Mouse (Mus musculus): ENCODE results near the gene Cdk11b.

Cdk11b gene

DNA sequence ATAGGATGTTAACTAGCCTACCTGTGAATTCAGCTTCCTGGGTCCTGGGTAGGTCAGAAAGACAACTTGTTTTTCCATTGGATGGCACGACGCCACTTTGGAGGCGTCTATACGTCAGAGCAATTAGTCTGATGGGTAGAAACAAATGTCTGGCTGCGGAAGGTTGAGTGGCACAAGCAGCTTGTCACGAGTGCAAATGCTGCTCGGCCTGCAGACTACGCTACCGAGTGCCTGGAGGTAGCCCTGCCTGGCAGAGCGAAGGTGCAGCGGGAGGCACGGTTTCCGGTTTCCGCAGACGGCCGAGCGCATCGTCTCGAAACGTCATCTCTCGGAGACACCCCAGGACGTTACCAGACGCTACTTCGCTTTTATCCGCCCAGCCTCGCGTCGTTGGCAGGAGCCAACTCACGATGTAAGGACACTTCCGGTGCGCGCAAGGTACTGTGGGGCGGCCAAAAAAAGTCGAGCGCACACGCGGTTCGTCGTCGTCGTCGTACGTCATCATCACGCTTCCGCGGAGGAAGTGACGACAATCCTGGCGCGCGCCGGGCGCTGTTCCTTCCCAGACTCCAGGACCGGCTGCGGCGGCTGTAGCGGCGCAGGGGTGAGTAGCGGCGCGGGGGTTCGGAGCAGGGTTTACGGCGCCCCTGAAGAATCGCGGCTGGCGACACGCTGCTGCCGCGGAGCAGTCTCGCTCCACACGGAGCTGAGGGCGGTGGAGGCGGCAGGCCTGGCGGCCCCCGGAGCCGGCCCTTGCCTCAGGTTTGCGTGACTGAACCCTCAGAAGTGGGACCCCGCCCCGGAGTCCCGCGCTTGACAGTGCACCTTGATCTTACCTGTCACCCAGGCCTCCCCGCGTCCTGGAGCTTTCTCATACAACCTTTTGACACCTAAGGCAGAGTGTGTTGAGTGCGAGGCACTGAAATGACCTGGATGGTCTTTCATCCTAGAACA lies at the start of gene Cdk11b:
Cdk11b (plus strand) TSS at position 517 of the 954 bp plus-strand sequence.
- peak; percentile 97 for DNase-seq (ENCODE audit: low spot score)

DNA sequence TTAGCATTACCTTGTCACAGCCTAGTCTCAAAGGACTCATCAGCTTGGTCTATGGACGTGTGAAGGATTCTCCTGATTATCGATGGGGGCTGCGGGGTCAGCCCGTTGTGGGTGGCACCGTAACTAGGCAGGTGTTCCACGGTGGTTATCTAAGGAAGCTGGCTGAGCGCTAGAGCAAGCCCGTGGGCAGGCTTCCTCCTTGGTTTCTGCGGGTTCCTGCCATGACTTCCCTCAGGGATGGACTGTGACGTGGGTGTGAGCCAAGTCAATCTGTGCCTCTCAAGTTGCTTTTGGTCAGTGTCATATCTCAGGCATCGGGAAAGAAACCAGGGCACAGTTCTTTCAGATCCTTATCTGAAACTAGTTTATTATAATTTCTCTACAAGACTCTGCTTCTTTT lies 49.7 kb upstream of the Cdk11b start:
- DNase-seq (ENCODE audit: low spot score), result no peak

DNA sequence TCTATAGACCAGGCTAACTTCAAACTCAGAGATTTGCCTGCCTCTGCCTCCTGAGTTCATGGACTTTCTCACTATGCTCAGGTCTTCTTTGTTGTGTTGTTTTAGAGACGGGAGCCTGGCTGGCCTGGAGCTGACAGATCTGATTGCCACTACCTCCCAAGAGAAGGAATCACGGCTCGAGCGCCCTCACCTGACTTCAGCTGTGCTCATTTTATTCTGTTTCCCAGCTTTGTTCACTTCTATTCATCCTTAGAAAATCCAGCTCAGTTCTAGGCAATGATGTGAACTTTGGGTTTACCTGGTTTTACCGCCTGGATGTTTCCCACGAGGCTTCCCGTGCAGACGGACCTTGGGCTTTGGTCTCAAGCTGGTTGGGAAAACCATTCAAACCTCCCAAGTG lies 49.1 kb upstream of the Cdk11b start:
- DNase-seq (ENCODE audit: low spot score), result no peak

DNA sequence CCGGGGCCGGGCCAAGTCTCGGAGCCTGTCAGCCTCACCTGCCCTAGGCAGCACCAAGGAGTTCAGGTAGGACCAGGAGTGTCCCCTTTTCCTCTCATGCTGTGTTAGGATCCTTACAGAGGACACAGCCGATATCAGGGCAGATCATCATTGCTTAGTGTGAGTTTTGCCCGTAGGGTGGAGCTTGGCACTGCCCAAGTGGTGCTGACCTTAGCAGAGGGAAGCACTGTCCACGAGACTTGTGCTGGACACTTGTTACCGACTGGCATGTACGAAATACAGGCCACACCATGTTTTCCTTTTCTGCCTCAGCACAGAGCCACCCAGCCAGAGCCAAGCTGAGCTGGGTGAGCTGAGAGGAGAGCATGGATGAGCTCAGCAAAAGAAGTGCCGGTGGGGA lies 47.5 kb upstream of the Cdk11b start:
- no peak for DNase-seq (ENCODE audit: low spot score)

DNA sequence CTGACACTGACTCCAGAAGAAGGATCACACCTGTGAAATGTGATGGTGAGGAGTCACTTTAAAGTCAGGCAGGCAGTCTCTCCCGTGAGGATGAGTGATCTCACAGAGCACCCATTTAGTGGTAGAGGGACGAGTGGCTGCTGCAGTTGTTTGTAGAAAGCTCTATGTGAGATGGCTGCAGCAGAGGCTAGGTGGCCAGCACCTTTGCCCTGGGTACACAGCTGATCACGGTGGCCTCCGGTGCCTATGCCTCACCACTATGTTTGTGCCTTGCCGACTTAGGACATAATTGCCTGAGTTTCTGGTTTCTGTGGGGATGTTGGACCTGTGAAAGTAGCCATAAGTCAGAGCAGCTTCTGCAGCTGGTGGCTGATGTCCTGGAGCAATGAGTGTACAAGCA lies 46.9 kb upstream of the Cdk11b start:
- no peak for DNase-seq (ENCODE audit: low spot score)

DNA sequence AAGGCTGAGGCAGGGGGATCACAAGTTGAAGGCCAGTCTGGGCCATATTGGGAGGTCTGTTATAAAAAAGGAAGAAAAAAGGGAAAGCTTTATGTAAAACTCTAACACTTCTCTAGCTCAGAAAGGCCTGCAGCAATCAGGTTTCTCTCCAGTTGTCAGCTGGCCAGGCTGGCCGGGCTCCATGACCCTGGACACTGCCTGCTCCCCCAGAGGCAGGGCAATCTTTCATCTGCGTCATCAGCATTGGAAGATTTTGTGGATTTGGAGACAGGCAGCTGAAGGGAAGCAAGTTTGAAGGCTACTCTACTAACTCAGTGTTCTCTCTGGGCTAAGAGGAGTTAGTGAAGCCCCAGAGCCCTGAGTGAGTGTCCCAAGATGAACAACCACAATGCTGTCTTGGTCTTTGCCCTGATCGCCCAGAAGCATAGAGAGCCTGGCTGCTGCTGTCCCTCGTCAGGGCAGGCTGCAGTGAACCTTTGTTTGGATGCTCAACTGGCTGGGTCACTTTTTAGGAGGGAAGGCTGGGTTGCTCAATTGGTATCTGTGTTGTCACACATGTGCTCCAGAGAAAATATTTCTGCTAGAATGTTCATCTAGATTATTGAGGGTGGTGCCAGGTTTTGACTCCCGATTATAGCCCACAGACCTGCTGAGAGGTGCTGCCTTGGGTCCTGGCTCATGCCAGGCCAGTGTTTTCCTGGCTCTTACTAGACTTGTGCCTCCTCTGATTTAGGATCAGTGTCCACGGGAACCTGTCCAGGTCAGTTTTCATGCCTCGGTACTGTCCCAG lies 46.1 kb upstream of the Cdk11b start:
- peak; percentile 75 for DNase-seq (ENCODE audit: low spot score)

DNA sequence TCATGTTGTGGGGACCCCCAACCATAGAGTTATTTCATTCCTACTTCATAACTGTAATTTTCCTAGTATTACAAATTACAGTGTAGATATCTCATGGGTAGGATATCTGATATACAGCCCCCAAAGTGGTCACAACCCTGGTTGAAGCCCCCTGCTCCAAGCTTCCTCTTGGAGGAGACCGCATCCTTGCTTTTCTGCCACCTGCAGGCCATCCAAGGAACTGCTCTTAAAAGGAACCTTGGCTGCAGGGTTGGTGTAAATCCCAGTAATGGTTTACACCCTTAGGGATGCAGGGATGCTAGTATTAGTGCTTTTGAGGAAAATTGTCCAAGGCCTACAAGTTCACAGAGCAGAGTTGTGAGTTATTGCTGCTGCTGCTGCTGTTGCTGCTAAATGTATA lies 44.2 kb upstream of the Cdk11b start:
- no peak for DNase-seq (ENCODE audit: low spot score)

DNA sequence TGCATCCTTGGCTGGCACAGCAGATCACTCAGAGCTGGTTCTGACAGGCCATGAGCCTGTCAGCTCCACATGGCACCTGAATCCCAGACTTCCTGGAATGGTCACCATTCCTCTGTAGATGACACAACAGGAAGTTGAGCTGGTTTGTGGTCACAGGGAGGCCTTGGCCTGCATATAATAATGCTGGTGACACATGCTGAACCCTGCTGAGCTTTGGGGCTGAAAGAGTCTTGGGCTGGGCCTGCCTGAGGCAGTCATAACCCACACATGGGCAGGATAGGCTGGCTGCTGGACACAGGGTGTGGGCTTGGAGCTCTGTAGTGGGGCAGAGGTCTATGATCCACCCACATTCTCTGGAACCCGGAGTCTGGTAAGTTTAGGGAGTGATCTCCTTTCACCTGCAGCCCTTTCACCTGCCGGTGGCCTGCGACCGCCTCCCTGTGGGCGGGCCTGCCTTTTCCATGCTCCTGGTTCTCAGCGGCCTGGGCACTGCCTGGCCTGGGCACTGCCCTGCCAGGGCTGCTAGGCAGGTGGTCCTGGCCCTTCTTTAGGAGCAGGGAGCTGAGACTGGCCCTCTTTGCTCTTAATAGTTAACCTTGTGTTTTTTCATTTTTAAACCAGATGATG lies 42.3 kb upstream of the Cdk11b start:
- no peak for DNase-seq (ENCODE audit: low spot score)

DNA sequence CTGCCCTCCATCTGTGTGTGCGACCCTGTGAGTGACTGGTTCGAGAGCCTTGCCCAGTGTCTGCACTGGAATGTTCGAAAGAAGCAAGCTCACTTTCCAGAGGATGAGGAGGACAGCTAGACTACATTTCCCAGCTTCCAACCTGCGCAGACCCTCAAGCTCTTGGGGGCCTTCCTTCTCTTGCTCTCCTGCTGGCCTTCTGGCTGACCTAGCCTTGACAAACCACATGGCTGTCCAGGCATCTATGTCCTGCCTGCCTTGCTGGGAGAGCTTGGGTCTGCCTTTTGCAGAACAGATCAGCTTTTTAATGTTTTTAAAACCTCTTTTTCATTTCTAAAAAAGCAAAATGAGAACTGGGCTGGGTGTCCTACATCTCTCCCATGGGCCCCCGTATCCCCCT lies 35.3 kb upstream of the Cdk11b start:
- no peak for DNase-seq (ENCODE audit: low spot score)

DNA sequence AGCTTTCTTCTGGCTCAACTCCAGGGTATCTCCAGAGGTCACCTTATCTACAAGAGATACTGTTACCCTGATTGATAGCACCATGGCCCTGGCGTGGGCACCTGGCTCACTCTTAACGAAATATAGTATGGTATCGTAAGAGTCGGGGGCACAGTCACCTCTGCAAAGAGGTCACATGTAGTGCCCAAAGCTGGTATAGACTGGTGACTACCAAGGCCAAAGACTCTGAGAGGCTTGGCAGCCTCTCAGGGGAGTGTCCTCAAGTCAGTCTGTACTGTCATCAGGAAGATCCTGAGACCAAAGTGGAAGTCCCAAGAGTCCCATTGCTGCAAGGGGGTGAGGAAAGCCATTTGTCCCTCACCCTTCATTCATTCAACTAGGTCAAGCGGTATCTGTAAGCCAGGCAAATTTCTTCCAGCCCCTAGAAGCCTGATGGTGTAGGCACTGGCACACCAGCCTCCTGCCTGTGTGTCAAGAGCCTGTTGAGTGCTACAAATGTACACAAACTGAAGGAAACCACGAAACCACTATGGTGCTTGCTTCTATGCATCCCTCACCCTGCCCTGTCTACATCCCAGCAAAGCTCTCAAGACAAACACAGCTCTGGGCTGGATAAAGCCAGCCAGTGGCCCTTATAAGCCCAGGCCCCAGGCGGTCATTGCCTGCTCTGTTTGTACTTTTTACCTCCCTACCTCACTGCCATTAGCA lies 33.5 kb upstream of the Cdk11b start:
- DNase-seq (ENCODE audit: low spot score), result no peak

DNA sequence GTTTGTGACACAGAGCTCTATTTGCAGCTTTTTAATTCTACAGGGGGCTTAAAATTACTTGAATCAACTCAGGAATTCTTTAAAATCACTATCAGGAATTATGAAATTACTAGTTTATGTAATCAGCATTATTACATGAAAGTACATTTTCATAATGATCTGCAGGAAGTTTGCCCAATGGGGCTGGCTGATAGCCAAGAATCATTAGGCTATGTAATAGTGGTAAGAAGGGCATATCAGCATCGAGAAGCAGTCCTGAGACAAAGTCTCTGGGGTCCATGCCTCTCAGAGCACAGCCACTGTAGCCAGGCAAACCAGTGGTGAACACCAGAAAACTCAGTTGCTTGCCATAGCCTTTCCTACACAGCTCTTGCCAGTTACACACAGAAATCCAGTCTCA lies 30.9 kb upstream of the Cdk11b start:
- no peak for DNase-seq (ENCODE audit: low spot score)

DNA sequence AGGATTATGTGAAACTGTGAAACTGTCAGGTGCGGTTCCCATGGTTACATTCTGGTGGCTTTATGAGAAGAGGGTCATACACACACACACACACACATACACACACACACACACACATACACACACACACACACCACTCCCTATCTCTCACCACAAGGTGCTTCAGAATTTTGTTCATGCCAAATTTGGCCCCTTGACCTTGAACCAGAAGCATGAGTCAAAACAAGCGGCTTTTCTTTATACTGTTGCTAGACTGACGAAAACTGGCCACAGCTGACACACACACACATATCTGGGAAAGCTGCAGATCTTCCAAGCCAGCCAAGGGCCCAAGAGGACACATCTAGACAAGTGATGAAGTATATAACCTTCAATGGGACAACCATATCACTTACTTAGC lies 28.9 kb upstream of the Cdk11b start:
- no peak for DNase-seq (ENCODE audit: low spot score)

DNA sequence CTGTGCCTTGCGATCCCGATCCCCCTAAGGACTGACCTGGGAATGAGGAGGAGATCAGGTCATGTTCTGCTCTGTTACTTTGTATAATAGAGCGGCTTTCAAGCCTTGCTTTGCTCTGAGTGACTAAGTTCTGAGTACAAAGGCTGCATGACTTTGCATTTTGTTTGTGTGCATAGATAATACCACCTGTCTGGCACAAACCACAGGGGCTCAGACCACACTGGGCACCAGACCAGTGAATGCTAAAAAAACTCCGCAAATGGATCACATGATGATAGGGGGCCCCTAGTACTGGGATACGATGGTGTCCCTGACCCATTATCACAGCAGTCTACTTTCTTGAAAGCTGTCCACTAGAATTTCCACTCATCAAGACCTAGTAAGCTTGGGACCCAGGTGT lies 28.0 kb upstream of the Cdk11b start:
- DNase-seq (ENCODE audit: low spot score), result no peak

DNA sequence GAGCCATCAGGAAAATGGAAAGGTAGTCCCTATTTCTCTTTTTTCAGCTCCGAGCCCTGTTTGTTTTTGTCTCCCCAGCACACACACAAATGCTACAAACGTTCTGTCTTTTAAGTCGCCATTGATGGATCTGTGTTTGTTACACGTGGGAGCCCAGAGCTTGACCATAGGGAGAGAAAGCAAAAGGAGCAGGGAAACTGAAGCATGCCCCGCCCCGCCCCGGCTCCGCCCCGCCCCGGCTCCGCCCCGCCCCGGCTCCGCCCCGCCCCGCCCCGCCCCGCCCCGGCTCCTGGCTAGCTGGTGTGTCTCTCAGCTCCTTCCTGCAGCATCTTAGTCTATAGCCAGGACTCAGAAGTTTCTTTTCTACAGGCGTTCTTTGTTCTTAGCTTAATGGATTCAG lies 26.1 kb upstream of the Cdk11b start:
- DNase-seq (ENCODE audit: low spot score), result no peak

DNA sequence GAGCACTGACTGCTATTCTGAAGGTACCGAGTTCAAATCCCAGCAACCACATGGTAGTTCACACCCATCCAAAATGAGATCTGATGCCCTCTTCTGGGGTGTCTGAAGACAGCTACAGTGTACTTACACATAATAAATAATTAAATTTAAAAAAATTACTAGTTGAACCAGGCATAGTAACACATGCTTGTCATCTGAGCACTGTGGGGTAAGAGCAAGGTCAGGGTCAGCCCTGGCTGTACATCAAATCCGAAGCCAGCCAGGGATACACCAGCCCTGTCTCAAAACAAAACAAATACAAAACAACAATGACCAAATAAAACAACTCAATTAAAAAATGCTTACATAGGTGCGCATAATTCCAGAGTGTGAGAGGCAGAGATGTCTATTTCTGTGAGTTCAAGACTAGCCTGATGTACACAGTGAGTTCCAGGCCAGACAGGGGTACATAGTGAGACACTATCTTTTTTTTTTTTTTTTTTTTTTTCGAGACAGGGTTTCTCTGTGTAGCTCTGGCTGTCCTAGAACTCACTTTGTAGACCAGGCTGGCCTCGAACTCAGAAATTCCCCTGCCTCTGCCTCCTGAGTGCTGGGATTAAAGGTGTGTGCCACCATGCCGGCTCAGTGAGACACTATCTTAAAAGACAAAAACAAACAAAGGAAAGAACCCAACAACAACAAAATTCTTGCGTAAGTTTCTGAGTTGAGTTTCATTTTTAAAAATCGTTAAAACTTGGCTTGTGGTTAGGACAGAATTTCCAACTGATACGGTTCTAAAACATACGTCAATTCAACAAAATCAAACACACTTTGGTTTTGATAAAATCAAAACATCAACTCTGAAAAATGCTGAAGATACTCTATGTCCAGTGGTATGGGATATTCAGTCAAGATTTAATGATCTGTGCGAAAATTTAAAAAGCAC lies 24.5 kb upstream of the Cdk11b start:
- DNase-seq (ENCODE audit: low spot score), result no peak

DNA sequence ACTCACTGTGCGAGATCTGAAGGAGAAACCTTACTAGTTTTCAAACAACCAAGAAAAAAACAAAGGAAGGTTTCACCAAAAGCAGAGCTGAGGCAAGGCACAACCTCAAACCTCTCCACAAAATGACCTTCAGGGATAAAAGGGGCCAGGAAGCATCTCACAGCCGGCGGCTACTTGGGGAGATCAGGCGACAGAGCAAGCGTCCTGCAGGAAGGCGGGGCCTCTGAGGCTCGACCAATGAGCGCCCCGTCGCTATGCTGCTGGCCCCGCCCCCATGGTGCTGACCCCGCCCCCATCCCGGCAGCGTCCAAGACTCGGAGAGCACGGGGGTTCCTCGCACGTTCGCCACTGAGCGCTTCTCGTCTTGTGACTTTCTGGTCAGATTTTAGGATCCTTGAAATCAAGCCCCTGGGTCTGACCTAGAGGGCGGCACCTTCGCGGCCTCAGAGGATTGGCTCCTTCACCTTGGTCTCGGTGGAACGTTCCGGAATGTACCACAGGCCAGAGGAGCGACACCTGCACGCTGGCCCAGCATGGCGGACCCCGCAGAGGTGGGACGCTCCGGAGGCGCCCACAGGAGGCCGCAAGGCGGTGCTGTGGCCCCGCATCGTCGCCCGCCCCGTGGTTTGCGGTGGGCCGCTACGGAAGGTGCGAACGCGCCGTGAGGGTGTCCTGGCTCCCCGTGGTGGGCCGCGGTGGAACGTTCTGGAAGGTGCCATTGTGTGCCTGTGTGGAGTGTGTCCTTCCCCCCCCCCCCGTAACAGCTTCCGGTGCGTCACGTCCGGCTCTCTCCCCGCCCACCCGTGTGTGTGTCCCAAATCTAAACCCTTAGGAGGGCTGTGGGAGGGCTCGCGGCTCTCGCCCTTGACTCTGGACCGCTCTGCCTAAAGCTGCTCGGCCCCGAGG lies 23.3 kb upstream of the Cdk11b start, which contains the start of gene Slc35e2:
Slc35e2 (plus strand) TSS at position 326 of the 906 bp plus-strand sequence.
- DNase-seq (ENCODE audit: low spot score), result peak; percentile 92

DNA sequence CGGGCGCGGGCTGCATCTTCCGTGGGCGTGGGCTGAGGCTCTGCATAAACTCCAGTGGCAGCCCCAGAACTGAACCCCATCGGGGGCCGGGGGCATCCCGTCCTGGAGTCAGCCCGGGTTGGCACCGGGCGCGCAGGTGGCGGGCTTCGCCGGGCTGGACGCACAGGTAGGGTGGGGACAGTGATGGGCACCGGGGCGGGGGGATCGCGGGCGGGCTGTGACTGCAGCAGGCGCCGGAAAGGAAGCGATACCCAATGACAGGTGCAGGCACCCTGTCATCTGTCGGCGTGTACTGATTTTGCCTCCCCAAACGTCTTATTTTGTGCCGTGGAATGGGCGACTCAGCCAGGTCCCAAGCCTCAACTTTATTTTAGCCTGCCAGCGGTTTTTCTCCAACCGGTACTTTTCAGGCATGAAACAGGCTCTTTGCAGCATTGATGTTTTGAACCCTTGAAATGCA lies 22.6 kb upstream of the Cdk11b start:
- DNase-seq (ENCODE audit: low spot score), result no peak

DNA sequence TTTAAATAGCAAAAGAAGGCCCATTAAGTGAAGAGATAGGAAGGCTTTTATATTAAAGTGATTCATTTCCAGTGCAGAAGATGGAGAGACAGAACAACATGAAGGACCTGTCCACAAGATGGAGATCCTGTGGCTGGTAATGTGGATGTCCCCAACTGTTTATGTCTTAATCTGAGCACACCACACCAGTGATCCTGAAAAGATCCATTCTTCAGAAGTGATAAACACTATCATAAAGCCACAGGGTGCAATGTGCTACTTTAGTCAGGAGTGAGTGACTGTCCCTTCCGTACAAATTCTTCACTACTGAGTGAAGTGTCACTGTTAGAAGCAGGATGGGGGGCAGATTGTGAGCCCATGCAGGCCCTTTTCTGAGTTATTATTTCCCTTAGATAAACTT lies 21.9 kb upstream of the Cdk11b start:
- no peak for DNase-seq (ENCODE audit: low spot score)

DNA sequence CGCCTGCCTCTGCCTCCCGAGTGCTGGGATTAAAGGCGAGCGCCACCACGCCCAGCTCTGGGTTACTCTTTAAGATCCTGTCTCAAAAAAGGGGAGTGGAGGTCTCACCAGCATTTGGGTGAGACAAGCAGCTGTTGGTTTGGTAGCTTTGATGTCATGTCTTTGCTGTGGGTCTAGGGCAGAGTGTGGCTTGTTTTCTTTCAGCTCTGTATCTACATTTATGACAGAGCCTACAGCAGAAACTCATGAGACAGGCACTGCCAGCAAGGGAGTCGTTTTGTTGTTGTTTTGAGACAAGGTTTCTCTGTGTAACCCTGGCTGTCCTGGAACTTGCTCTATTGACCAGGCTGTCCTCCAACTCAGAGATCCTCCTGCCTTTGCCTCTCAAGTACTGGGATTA lies 20.9 kb upstream of the Cdk11b start:
- no peak for DNase-seq (ENCODE audit: low spot score)

DNA sequence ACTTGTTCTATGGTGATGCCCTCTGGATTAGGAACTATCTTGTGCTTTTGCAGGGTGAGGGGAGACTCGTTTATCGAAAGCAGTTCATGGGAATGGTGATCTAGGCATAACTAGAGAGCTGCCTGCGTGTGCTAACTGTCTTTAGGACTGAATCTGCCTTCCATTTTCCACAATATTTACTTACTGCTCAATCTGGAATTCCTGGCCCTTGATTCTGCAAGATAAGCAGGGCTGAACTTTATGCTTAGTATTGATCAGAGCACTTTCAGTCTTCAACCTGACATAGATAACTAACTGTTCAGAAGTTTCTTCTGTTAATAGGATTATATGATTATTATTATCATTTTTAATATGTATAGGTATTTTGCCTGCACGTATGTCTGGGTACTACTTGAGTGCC lies 19.5 kb upstream of the Cdk11b start:
- no peak for DNase-seq (ENCODE audit: low spot score)
